Mouse (Mus musculus) layer of hippocampus, adult 2 months (tissue): ENCODE results near the gene Pdgfa. TPM values are rescaled to one million over a fixed set of nuclear protein-coding genes. Genes with fewer than 3 reads are reported as not detected.

Experiments
- DNase-seq, 2 experiments: peaks; one replicate each; pipeline ENCODE4 v3.0.0; 2022; ENCODE audit warnings: low spot score in 2 of 2
- H3K27ac ChIP-seq: fragments of 200-600 bp; 2 replicates; pipeline ENCODE4 v1.8.1; 2022
- H3K4me3 ChIP-seq: fragments of 200-600 bp; 2 replicates; pipeline ENCODE4 v1.8.1; 2022; ENCODE audit warnings: mild to moderate bottlenecking
- CTCF ChIP-seq: fragments of 200-600 bp; conservative IDR thresholded peaks from 2 replicates; pipeline ENCODE4 v1.8.1; 2022; ENCODE audit warnings: antibody characterized with exemption, mild to moderate bottlenecking, moderate library complexity
- total RNA-seq, 2 experiments: library from RNA; stranded (reverse); gene quantifications; 2 replicates each; pipeline ENCODE4 v1.2.3; 2021

Pdgfa gene
- total RNA-seq, 2 experiments from 2014 or later = 37.5 to 41.3 TPM

- TF ChIP-seq CTCF = no peak
- no peak for DNase-seq
- Histone ChIP-seq H3K4me3 (peak overlapping the region; percentile 75), H3K27ac (peak overlapping the region; percentile 98)
These were observed 4.4 kb downstream of the Pdgfa start for GRCm38 (mm10) chr5:138992611-138993370.

DNA sequence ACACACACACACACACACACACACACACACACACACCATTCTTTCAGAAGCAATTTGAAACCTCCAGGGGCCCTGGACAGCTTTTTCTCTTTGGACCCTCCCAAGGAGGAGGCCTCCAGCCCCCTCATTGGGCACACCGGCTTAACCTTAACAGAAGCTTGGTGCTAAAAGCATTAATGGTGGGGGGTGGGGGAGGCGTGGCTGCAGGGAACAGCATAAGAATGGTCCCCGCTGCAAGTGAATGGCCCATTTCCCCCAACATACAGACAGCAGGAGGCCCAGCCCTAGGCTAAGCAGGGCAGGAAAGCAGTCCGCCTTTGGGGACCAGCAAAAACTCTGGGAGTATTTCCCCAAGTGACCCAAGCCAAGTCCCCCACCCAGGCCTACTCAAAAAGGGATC is 5.4 kb downstream of the Pdgfa start:
- TF ChIP-seq CTCF = no peak
- no peak for DNase-seq
- Histone ChIP-seq H3K27ac (no peak overlapping the region), H3K4me3 (no peak overlapping the region)

DNA sequence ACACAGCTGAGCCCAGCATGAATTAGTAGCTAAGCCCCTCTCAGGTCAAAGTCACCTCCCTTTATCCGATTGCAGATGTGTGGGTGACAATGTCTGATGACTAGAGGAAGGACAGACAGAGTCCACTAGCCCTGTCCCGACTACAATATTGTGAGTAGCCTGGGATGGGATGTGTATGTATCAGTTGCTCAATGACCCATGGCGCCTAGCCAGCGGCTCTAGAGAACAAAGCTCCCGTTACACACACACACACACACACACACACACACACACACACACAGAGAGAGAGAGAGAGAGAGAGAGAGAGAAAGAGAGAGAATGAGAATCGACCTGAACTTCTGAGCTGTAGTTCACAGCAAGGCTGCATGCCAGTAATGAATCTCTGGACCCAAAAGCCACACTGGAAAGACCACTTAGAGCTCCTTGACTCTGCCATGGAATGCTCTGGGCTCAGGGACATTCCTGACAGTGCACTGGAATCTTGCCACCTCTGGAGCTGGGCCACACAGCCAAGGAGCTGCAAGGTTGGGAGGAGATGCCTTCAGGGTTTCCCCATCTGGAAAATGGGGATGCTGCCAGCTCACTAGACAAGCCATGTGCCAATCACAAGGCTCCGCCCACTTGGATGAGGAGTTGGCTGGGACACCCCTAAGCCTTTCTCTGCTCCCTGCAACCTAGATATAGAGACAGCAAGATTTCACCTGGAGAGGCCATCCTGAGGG is 6.3 kb downstream of the Pdgfa start:
- Histone ChIP-seq H3K27ac (no peak overlapping the region), H3K4me3 (no peak overlapping the region)
- no peak for TF ChIP-seq CTCF
- no peak for DNase-seq

DNA sequence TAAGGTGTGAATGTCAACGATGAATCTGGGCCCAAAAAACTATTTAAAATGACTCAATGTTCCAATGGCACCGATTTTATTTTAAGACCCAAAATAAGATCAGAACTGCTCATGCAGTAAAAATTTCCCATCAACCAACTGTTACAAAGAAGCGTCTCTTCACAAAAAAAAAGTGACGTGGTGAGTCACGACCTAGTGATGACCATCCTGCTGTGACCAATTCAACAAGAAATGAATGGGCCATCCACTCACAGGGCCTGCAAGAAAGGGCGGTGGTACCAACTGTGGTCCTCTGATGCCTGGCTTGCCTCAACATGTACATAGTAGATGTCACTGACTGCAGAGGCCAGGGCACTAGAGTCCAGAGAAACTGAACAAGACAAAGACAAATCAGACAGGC is 7.6 kb downstream of the Pdgfa start:
- TF ChIP-seq CTCF = no peak
- Histone ChIP-seq H3K4me3 (no peak overlapping the region), H3K27ac (no peak overlapping the region)
- DNase-seq = no peak

DNA sequence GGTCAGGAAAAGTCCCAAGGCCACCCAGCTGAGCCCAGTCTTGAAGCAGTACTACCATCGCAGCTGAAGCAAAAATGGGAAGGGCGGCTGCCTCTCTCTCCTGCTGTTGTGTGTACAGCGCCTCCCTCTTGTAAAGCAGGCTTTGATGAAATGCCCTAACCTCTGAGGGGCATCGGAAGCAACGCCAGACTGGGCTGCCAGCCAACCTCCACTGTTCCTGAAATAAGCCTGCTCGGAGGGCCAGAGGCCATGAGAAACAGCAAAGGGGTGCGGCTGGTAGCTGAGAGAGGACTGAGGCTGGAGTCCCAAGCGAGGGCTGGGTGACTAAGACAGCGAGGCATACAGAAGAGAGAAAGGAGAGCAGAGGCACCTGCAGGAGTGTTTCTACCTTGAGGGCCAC is 8.4 kb downstream of the Pdgfa start:
- 0 out of 2 replicates have a peak, but pooled peaks have one; percentile 10 for TF ChIP-seq CTCF
- no peak for DNase-seq
- Histone ChIP-seq H3K27ac (no peak overlapping the region), H3K4me3 (no peak overlapping the region)

DNA sequence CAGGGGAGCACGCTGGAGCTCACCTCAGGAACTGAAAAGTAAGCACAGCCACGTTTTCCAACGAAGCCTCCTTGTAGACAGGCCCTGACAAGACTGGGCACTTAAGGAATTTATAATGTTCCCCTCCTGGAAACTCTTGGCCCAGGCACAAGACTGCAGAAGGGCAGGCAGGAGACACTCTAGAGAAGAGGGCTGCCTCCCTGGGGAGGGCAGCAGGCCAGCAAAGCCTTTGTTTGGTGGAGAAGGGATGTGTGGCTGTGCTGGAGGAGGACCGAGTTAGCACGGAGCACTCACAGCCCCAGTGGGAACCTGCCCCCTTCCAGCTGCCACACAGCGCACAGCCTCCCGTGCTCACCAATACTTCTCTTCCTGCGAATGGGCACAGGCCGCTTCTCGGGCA is 9.2 kb downstream of the Pdgfa start:
- Histone ChIP-seq H3K27ac (no peak overlapping the region), H3K4me3 (no peak overlapping the region)
- DNase-seq = no peak
- no peak for TF ChIP-seq CTCF

- no peak overlapping the region for H3K4me3 ChIP-seq
- no peak overlapping the region for H3K27ac ChIP-seq
- DNase-seq = no peak
- no peak for TF ChIP-seq CTCF
These were observed 15.2 kb downstream of the Pdgfa start for GRCm38 (mm10) chr5:138981921-138982320.

GRCm38 (mm10) chr5:138980608-138981007 is 16.6 kb downstream of the Pdgfa start:
- Histone ChIP-seq H3K27ac (no peak overlapping the region), H3K4me3 (no peak overlapping the region)
- no peak for TF ChIP-seq CTCF
- DNase-seq = no peak

GRCm38 (mm10) chr5:138979840-138980239 is 17.3 kb downstream of the Pdgfa start:
- Histone ChIP-seq H3K27ac (no peak overlapping the region), H3K4me3 (no peak overlapping the region)
- TF ChIP-seq CTCF = no peak
- DNase-seq = no peak

- H3K4me3 ChIP-seq = no peak overlapping the region
- no peak for TF ChIP-seq CTCF
- no peak for DNase-seq
- H3K27ac ChIP-seq = peak overlapping the region; percentile 63; the same call in 1 of the 2 replicates
These were observed 19.4 kb downstream of the Pdgfa start for GRCm38 (mm10) chr5:138977759-138978158.

DNA sequence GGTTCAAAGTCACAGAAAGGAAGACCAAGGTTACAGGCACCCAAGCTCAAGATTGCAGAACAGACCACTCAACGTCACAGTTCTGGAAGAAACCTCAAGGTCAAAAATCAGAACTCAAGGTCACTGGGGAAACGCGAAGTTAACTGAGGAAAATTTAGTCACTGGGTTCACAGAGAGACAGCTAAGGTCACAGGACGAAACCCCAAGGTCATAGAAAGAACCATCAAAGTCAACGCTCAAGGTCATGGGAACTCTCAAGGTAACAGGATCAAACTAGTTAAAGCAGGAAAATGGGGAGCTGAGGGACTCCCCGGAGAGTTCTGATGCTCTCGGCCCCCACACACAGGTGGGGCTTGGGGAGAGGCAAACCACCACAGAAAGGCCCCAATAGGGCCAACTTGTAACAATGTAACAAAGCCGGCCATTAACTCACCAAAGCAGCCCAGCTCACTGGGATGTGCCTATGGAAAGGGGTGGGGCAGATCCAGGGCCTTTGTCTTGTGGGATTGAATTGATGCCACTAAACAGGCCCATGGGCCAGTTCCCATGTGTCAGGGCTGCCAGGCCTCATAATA is 22.2 kb downstream of the Pdgfa start:
- no peak for TF ChIP-seq CTCF
- H3K27ac ChIP-seq = no peak overlapping the region
- DNase-seq = no peak

GRCm38 (mm10) chr5:138973480-138973879 is 23.7 kb downstream of the Pdgfa start:
- no peak for DNase-seq
- no peak for TF ChIP-seq CTCF
- Histone ChIP-seq H3K27ac (no peak overlapping the region), H3K4me3 (no peak overlapping the region)

More for the DNA sequence above, 22.2 kb downstream of the Pdgfa start:
- H3K4me3 ChIP-seq = no peak overlapping the region

DNA sequence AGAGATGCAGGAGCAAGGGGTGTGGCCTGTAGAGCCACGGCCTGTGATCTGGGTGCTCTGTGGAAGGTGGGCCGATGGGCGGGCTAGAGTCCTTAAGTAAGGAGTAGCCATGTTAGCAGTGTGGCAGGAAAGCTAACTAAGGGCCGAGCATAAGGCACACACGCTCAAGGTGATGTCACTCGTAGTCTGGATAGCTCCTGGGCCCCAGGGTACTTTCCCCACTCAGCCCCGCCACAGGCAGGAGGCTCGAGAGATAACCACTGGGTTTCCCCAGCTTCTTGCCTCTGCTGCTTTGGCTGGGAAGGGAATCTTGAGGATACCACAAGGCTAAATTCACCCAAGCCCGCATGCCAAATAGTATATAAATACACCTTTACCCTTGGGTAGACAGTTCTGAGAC is 25.8 kb downstream of the Pdgfa start:
- no peak for TF ChIP-seq CTCF
- Histone ChIP-seq H3K27ac (no peak overlapping the region), H3K4me3 (no peak overlapping the region)
- DNase-seq = no peak
